Mouse (Mus musculus) embryonic facial prominence, embryonic 10.5 days (tissue): ENCODE measurements at regions not wholly inside any gene's neighbourhood (a gene's known extent, or its start where the extent isn't known, plus 50 kb on each side); places are given as distances from the start of the nearest gene placed in this dataset.

Source experiments
- DNase-seq: peaks from one replicate; pipeline ENCODE4 v3.0.0-alpha.2; 2017; ENCODE audit warnings: low spot score
- H3K27ac ChIP-seq: fragments of 300-500 bp; sonication (generic); replicated peaks from 2 replicates; pipeline ENCODE4 v1.5.1; 2016; ENCODE audit warnings: mild to moderate bottlenecking
- H3K27me3 ChIP-seq: fragments of 300-500 bp; sonication (generic); replicated peaks from 2 replicates; pipeline ENCODE4 v1.6.1; 2016; ENCODE audit warnings: low read depth, mild to moderate bottlenecking; ENCODE audit not compliant: poor library complexity, severe bottlenecking
- H3K36me3 ChIP-seq: fragments of 300-500 bp; sonication (generic); replicated peaks from 2 replicates; pipeline ENCODE4 v1.6.1; 2016; ENCODE audit warnings: mild to moderate bottlenecking, moderate library complexity
- H3K4me1 ChIP-seq: fragments of 300-500 bp; sonication (generic); 2 replicates; pipeline ENCODE4 v1.6.1; 2016
- H3K4me3 ChIP-seq: fragments of 300-500 bp; sonication (generic); 2 replicates; pipeline ENCODE4 v1.5.1; 2016; ENCODE audit warnings: mild to moderate bottlenecking, moderate library complexity
- H3K9me3 ChIP-seq: fragments of 300-500 bp; sonication (generic); 2 replicates; pipeline ENCODE4 v1.6.1; 2016; ENCODE audit warnings: mild to moderate bottlenecking
- WGBS: fragments of 180-500 bp; shearing (Covaris S2); methylation state at CpG from one replicate; pipeline ENCODE4 v1.1.7; 2016; 5-methylcytosine and 5-hydroxymethylcytosine counted together

DNA sequence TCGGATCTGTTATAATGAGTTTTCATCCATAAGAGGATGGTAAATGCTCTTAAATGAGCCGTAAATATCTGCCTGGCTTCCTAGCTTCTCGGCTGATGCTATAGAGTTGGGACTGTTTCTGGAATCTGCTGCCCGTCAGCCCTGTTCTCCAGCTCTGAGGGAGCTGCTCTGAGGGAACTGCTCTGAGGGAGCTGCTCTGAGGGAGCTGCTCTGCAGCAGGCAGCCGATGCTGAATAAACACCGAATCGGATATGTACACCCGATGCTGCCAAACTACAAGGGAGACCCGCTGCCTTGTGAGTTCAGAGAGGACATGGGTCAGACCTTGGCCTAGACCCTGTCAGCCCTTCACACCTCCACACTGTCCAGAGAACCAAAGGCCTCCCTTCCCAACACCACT is 63.8 kb upstream of the Cnot2 start:
- WGBS: 84% methylated on average over 9 of the region's 9 CpGs
- Histone ChIP-seq H3K27me3 (no peaks in the 10 kb centered on the region), H3K36me3 (no peaks in the 10 kb centered on the region), H3K27ac (no peak overlapping the region), H3K9me3 (no peaks in the 10 kb centered on the region), H3K4me3 (no peak overlapping the region), H3K4me1 (peaks cover 11% of the 10 kb centered on the region; the same call in 1 of the 2 replicates)
- no peak for DNase-seq
